Mouse (Mus musculus): ENCODE measurements around the gene Hnrnpm. TPM values are rescaled to one million over a fixed set of nuclear protein-coding genes. Genes with fewer than 3 reads are reported as not detected.

Hnrnpm gene
- polyA plus RNA-seq, 1 experiment from 2014 or later, result 91.9 TPM

- no peaks in the 10 kb centered on the region for H3K27me3 ChIP-seq (ENCODE audit: insufficient read depth, low read length)
- no peaks in the 10 kb centered on the region for H3K9me3 ChIP-seq (ENCODE audit: low read length)
- no peak overlapping the region for H3K9ac ChIP-seq (replicated peaks)
- 0 out of 2 replicates have a peak overlapping the region, but pooled peaks have one; percentile 22 for H3K27ac ChIP-seq (ENCODE audit: low read depth)
- no peaks in the 10 kb centered on the region for H3K4me1 ChIP-seq (ENCODE audit: insufficient read depth)
- no peaks in the 10 kb centered on the region for H3K36me3 ChIP-seq (replicated peaks; ENCODE audit: insufficient read depth, low read length)
- TF ChIP-seq EP300 (IDR thresholded peaks at IDR 0.05; ENCODE audit: low read depth) (no peak), CTCF (IDR thresholded peaks at IDR 0.05; ENCODE audit: low read depth) (no peak)
- ATAC-seq, result no peak
- H3K4me3 ChIP-seq (ENCODE audit: low read depth, low read length), result no peak overlapping the region
- DNase-seq, result no peak
- 78% methylated on average over 7 of the region's 7 CpGs for WGBS (ENCODE audit: insufficient replicate concordance)
- H3K4me2 ChIP-seq (ENCODE audit: low read depth, low read length), result no peak overlapping the region
These were observed 76.1 kb downstream of the Hnrnpm start for GRCm38 (mm10) chr17:33610548-33610947.

GRCm38 (mm10) chr17:33607273-33607672 lies 79.4 kb downstream of the Hnrnpm start:
- 60% methylated on average over 2 of the region's 2 CpGs for WGBS (ENCODE audit: insufficient replicate concordance)
- Histone ChIP-seq H3K4me3 (ENCODE audit: low read depth, low read length) (no peak overlapping the region), H3K9me3 (ENCODE audit: low read length) (no peaks in the 10 kb centered on the region), H3K4me2 (ENCODE audit: low read depth, low read length) (no peak overlapping the region), H3K9ac (replicated peaks) (no peak overlapping the region), H3K36me3 (replicated peaks; ENCODE audit: insufficient read depth, low read length) (no peaks in the 10 kb centered on the region), H3K27ac (ENCODE audit: low read depth) (no peak overlapping the region), H3K27me3 (ENCODE audit: insufficient read depth, low read length) (no peaks in the 10 kb centered on the region), H3K4me1 (ENCODE audit: insufficient read depth) (no peaks in the 10 kb centered on the region)
- TF ChIP-seq EP300 (IDR thresholded peaks at IDR 0.05; ENCODE audit: low read depth) (no peak), CTCF (IDR thresholded peaks at IDR 0.05; ENCODE audit: low read depth) (no peak)
- DNase-seq (no peak), ATAC-seq (no peak)

- no peak overlapping the region for H3K9ac ChIP-seq (replicated peaks)
- 73% methylated on average over 12 of the region's 12 CpGs for WGBS (ENCODE audit: insufficient replicate concordance)
- H3K27me3 ChIP-seq (ENCODE audit: insufficient read depth, low read length), result no peaks in the 10 kb centered on the region
- H3K4me2 ChIP-seq (ENCODE audit: low read depth, low read length), result no peak overlapping the region
- H3K9me3 ChIP-seq (ENCODE audit: low read length), result peaks cover 3% of the 10 kb centered on the region; the same call in 1 of the 2 replicates
- H3K4me3 ChIP-seq (ENCODE audit: low read depth, low read length), result no peak overlapping the region
- no peak for DNase-seq
- no peak for ATAC-seq
- no peaks in the 10 kb centered on the region for H3K36me3 ChIP-seq (replicated peaks; ENCODE audit: insufficient read depth, low read length)
- H3K27ac ChIP-seq (ENCODE audit: low read depth), result no peak overlapping the region
- H3K4me1 ChIP-seq (ENCODE audit: insufficient read depth), result no peaks in the 10 kb centered on the region
- TF ChIP-seq EP300 (IDR thresholded peaks at IDR 0.05; ENCODE audit: low read depth) (no peak), CTCF (IDR thresholded peaks at IDR 0.05; ENCODE audit: low read depth) (no peak)
These were observed 84.7 kb downstream of the Hnrnpm start for GRCm38 (mm10) chr17:33601947-33602346.

- Histone ChIP-seq H3K4me2 (ENCODE audit: low read depth, low read length) (no peak overlapping the region), H3K27ac (ENCODE audit: low read depth) (no peak overlapping the region), H3K27me3 (ENCODE audit: insufficient read depth, low read length) (no peaks in the 10 kb centered on the region), H3K4me3 (ENCODE audit: low read depth, low read length) (no peak overlapping the region), H3K36me3 (replicated peaks; ENCODE audit: insufficient read depth, low read length) (no peaks in the 10 kb centered on the region), H3K4me1 (ENCODE audit: insufficient read depth) (no peaks in the 10 kb centered on the region), H3K9me3 (ENCODE audit: low read length) (peaks cover 3% of the 10 kb centered on the region; the same call in 1 of the 2 replicates), H3K9ac (replicated peaks) (no peak overlapping the region)
- no peak for TF ChIP-seq EP300 (IDR thresholded peaks at IDR 0.05; ENCODE audit: low read depth)
- no peak for TF ChIP-seq CTCF (IDR thresholded peaks at IDR 0.05; ENCODE audit: low read depth)
- DNase-seq, result no peak
- WGBS (ENCODE audit: insufficient replicate concordance), result 83% methylated on average over 3 of the region's 3 CpGs
- no peak for ATAC-seq
These were observed 85.8 kb downstream of the Hnrnpm start for GRCm38 (mm10) chr17:33600831-33601230.

- H3K4me3 ChIP-seq (ENCODE audit: low read depth, low read length), result no peak overlapping the region
- WGBS (ENCODE audit: insufficient replicate concordance), result 82% methylated on average over 8 of the region's 8 CpGs
- H3K4me2 ChIP-seq (ENCODE audit: low read depth, low read length), result no peak overlapping the region
- no peaks in the 10 kb centered on the region for H3K36me3 ChIP-seq (replicated peaks; ENCODE audit: insufficient read depth, low read length)
- no peak for DNase-seq
- peaks cover 3% of the 10 kb centered on the region; the same call in 1 of the 2 replicates for H3K9me3 ChIP-seq (ENCODE audit: low read length)
- no peak overlapping the region for H3K27ac ChIP-seq (ENCODE audit: low read depth)
- no peaks in the 10 kb centered on the region for H3K27me3 ChIP-seq (ENCODE audit: insufficient read depth, low read length)
- no peak for TF ChIP-seq EP300 (IDR thresholded peaks at IDR 0.05; ENCODE audit: low read depth)
- TF ChIP-seq CTCF (IDR thresholded peaks at IDR 0.05; ENCODE audit: low read depth), result no peak
- ATAC-seq, result no peak
- H3K9ac ChIP-seq (replicated peaks), result no peak overlapping the region
- H3K4me1 ChIP-seq (ENCODE audit: insufficient read depth), result no peaks in the 10 kb centered on the region
These were observed 86.7 kb downstream of the Hnrnpm start for GRCm38 (mm10) chr17:33599836-33600475.

GRCm38 (mm10) chr17:33598506-33598905 lies 88.2 kb downstream of the Hnrnpm start:
- Histone ChIP-seq H3K9me3 (ENCODE audit: low read length) (peaks cover 3% of the 10 kb centered on the region; the same call in 1 of the 2 replicates), H3K27ac (ENCODE audit: low read depth) (no peak overlapping the region), H3K36me3 (replicated peaks; ENCODE audit: insufficient read depth, low read length) (no peaks in the 10 kb centered on the region), H3K9ac (replicated peaks) (no peak overlapping the region), H3K4me2 (ENCODE audit: low read depth, low read length) (no peak overlapping the region), H3K4me3 (ENCODE audit: low read depth, low read length) (no peak overlapping the region), H3K4me1 (ENCODE audit: insufficient read depth) (no peaks in the 10 kb centered on the region), H3K27me3 (ENCODE audit: insufficient read depth, low read length) (no peaks in the 10 kb centered on the region)
- ATAC-seq, result no peak
- 85% methylated on average over 5 of the region's 5 CpGs for WGBS (ENCODE audit: insufficient replicate concordance)
- TF ChIP-seq CTCF (IDR thresholded peaks at IDR 0.05; ENCODE audit: low read depth), result no peak
- TF ChIP-seq EP300 (IDR thresholded peaks at IDR 0.05; ENCODE audit: low read depth), result no peak
- no peak for DNase-seq

Measured in liver, postnatal 0 days (tissue).